Mouse (Mus musculus): ENCODE data around the gene Nrxn1.

GRCm38 (mm10) chr17:90203993-90204392, 888.9 kb downstream of the Nrxn1 start:
- TF ChIP-seq CTCF (IDR thresholded peaks at IDR 0.05): no peak
- TF ChIP-seq EP300 (IDR thresholded peaks at IDR 0.05; ENCODE audit: insufficient read depth, low read depth, low read length): no peak
- no peak for TF ChIP-seq POLR2A (IDR thresholded peaks at IDR 0.05; ENCODE audit: insufficient read depth, low read depth, low read length)
